Mouse (Mus musculus) embryonic facial prominence, embryonic 10.5 days (tissue): ENCODE measurements at regions not wholly inside any gene's neighbourhood (a gene's known extent, or its start where the extent isn't known, plus 50 kb on each side); places are given as distances from the start of the nearest gene placed in this dataset.
"Not testable (repeated sequence)": the region's sequence is repeated elsewhere in the genome, so short reads cannot be mapped to it uniquely, and the experiment has no call there.

Experiments
- DNase-seq: peaks from one replicate; pipeline ENCODE4 v3.0.0-alpha.2; 2017; ENCODE audit warnings: low spot score
- H3K27ac ChIP-seq: fragments of 300-500 bp; sonication (generic); replicated peaks from 2 replicates; pipeline ENCODE4 v1.5.1; 2016; ENCODE audit warnings: mild to moderate bottlenecking
- H3K27me3 ChIP-seq: fragments of 300-500 bp; sonication (generic); replicated peaks from 2 replicates; pipeline ENCODE4 v1.6.1; 2016; ENCODE audit warnings: low read depth, mild to moderate bottlenecking; ENCODE audit not compliant: poor library complexity, severe bottlenecking
- H3K36me3 ChIP-seq: fragments of 300-500 bp; sonication (generic); replicated peaks from 2 replicates; pipeline ENCODE4 v1.6.1; 2016; ENCODE audit warnings: mild to moderate bottlenecking, moderate library complexity
- H3K4me1 ChIP-seq: fragments of 300-500 bp; sonication (generic); 2 replicates; pipeline ENCODE4 v1.6.1; 2016
- H3K4me3 ChIP-seq: fragments of 300-500 bp; sonication (generic); 2 replicates; pipeline ENCODE4 v1.5.1; 2016; ENCODE audit warnings: mild to moderate bottlenecking, moderate library complexity
- H3K9me3 ChIP-seq: fragments of 300-500 bp; sonication (generic); 2 replicates; pipeline ENCODE4 v1.6.1; 2016; ENCODE audit warnings: mild to moderate bottlenecking
- WGBS: fragments of 180-500 bp; shearing (Covaris S2); methylation state at CpG from one replicate; pipeline ENCODE4 v1.1.7; 2016; 5-methylcytosine and 5-hydroxymethylcytosine counted together

DNA sequence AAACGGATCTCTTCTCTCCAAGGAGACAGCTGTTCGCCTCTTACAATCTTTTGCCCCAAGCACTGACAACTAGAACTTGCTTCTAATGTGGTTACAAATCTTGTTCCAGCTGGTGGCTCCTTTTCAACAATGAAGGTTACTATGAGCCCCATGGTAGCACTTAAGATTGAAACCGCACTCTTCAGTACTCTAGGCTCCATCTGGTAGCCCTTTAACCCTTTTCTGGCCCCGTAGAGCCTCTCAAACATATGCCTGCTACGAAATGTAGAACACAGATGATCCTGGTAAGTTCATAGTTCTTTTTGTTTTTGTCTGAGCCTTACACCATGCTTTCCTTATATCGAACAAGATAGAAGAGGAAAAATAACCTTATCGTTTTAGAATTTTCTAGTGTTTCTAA is 558.2 kb downstream of the Isl1 start:
- H3K36me3 ChIP-seq: no peaks in the 10 kb centered on the region
- no peak overlapping the region for H3K4me3 ChIP-seq
- H3K4me1 ChIP-seq: no peaks in the 10 kb centered on the region
- no peaks in the 10 kb centered on the region for H3K27me3 ChIP-seq
- H3K9me3 ChIP-seq: no peaks in the 10 kb centered on the region
- no peak for DNase-seq
- H3K27ac ChIP-seq: no peak overlapping the region
- 57% methylated on average over 7 of the region's 7 CpGs for WGBS

DNA sequence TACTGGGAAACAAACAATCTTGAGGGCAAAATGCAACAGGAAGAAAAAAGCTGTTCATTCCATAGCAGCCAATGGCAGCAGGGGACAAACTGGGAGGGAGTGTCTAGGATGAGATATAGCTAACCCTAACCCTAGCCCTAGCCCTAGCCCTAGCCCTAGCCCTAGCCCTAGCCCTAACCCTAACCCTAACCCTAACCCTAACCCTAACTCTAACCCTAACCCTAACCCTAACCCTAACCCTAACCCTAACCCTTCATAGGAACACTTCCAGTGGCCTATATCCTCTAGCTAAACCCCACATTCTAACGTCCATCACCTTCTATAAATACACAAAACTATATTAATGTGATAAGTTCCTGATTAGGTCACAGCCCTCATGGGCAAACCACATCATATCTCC is 567.4 kb downstream of the Isl1 start:
- H3K4me3 ChIP-seq, H3K9me3 ChIP-seq, H3K27ac ChIP-seq, DNase-seq, H3K36me3 ChIP-seq, H3K27me3 ChIP-seq, H3K4me1 ChIP-seq: not testable (repeated sequence)
- 75% methylated on average over 1 of the region's 1 CpGs for WGBS

DNA sequence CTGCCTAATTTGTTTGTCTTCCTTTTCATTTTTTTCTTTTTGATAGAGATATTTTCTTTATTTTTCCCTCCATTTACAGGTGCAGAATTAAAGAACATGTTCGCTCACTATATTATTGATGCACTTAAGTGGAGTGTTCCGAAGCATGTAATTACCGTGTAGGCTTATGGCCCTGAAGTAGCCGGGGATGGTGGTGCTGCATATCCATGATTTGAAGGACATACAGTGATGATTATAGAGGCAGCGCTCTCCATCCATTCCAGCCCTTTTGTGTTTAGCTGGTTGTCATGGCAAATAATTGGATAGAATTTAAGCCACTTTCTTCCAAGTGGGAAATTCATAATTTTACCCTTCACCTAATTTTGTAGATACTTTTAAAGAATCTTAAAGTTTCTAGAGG is 581.5 kb downstream of the Isl1 start:
- Histone ChIP-seq H3K36me3 (no peaks in the 10 kb centered on the region), H3K9me3 (no peaks in the 10 kb centered on the region), H3K27me3 (no peaks in the 10 kb centered on the region), H3K4me3 (no peak overlapping the region), H3K4me1 (0 out of 2 replicates have a peak, but pooled peaks cover 3% of the 10 kb centered on the region), H3K27ac (no peak overlapping the region)
- 81% methylated on average over 5 of the region's 5 CpGs for WGBS
- no peak for DNase-seq

DNA sequence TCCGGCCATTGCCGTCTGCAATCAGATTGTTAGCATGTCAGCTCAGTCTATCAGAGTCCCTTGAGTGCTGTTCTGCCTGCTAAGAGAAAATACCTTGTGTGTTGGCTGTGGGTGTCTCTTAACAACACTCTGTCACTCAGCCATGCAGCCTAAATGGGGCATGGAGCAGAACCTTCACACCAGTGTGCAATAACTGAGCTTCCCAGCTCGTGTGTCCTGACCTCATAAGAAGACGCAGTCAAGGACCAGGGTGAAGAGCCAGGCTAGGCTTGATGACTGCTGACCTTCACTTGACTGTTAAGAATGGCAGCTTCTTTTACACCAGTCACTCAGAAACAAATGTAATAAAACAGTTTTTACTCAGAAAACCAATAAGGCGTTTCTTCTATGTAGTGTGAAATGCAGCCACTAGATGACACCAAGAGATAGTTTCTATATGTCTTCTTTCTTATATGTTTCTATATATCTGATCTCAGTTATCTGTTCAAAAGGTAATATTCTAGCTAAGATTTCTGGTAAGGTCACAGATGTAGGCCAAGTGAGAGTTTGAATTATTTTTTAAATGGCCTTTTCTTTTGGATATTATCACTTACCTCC is 584.0 kb downstream of the Isl1 start:
- H3K27ac ChIP-seq: no peak overlapping the region
- no peaks in the 10 kb centered on the region for H3K9me3 ChIP-seq
- no peaks in the 10 kb centered on the region for H3K27me3 ChIP-seq
- H3K36me3 ChIP-seq: no peaks in the 10 kb centered on the region
- H3K4me3 ChIP-seq: no peak overlapping the region
- DNase-seq: no peak
- H3K4me1 ChIP-seq: peaks cover 3% of the 10 kb centered on the region; the same call in 1 of the 2 replicates
- WGBS: 57% methylated on average over 5 of the region's 5 CpGs

DNA sequence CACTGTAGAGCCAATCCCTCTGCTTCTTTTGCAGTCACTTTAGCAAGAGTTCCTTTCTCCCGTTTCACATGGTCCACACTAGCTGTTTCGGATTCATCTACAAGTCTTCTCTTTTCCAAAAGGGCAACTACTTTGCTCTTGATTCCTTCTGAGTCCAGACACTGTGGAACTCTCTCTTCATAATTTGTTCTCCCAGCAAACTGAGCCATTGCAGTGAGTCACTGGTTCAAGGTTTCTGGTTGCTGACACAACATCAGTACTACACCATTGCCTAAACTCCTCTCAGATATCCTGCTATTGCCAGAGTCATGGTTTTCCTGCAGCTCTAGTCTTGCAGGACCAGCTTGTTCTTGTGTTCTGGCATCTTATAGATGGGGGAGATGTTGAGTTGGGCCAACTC is 590.2 kb downstream of the Isl1 start:
- Histone ChIP-seq H3K4me1 (no peaks in the 10 kb centered on the region; the same call in 1 of the 2 replicates), H3K9me3 (no peaks in the 10 kb centered on the region), H3K36me3 (no peaks in the 10 kb centered on the region), H3K4me3 (no peak overlapping the region), H3K27ac (no peak overlapping the region), H3K27me3 (no peaks in the 10 kb centered on the region)
- 79% methylated on average over 2 of the region's 2 CpGs for WGBS
- DNase-seq: no peak

DNA sequence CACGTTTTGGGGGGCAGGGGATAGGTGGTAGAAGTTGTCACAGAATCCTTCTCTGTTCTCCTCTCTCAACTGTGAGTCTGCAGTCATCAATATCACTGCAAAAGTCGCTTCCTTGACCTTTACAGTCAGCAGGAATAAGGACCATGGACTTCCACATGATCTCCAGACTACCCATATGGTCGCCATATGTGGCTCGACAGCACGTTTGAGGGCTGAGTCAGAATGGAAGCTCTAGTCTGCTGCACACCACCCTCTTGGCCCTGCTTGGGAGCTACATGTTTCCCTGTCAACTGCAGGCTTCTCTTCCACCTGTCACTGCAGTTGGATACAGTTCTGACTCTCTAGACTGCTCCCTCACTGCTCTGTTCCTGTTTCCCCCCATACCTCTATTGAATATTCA is 590.6 kb downstream of the Isl1 start:
- H3K27me3 ChIP-seq: no peaks in the 10 kb centered on the region
- DNase-seq: peak; percentile 48

DNA sequence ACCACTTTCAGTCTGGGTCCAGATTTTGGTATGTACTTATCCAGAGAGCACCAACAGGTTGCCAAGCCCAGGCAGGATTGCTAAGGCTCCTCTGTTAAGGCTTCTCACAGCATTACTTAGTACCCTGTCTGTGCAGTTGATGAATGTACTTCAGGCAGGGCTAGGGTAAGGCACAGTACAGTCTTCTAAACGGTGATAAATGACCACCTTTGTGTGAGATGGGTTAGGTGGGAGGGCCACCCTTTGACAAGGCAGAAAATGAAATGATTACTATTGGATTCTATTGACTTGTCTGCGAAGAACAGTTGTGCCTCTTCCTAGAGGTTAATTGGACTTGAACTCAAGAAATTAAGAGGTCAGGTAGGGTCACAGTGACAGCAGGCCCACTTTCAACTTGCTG is 594.4 kb upstream of the Itga1 start:
- WGBS: 22% methylated on average over 2 of the region's 2 CpGs

More for the DNA sequence above, 590.6 kb downstream of the Isl1 start:
- H3K4me1 ChIP-seq: no peaks in the 10 kb centered on the region; the same call in 1 of the 2 replicates
- H3K9me3 ChIP-seq: no peaks in the 10 kb centered on the region
- WGBS: 50% methylated on average over 5 of the region's 5 CpGs
- no peaks in the 10 kb centered on the region for H3K36me3 ChIP-seq
- H3K4me3 ChIP-seq: no peak overlapping the region
- no peak overlapping the region for H3K27ac ChIP-seq

DNA sequence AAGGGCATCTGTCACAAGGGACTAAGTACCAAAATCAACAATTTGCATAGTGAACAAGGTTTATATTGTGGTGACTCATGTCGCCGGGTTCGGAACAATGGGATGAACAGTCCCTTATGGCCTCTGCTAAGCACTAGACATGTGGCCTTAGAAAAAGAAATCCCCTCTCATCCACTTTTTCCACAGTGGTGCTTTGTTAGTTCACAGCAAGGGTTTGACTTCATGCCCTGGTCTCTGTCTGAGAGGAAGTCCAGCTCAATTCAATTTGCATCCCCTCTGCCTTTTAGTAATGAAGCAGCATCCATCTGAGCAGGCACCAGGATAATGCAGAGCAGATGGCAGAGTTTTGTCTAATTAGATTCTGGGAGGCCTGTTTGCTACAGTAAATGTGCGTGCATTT is 585.7 kb upstream of the Itga1 start:
- WGBS: 10% methylated on average over 4 of the region's 4 CpGs
- H3K27me3 ChIP-seq: peaks cover 34% of the 10 kb centered on the region
- H3K27ac ChIP-seq: peak overlapping the region; percentile 40; the same call in 1 of the 2 replicates

More for the DNA sequence above, 594.4 kb upstream of the Itga1 start:
- Histone ChIP-seq H3K27ac (no peak overlapping the region), H3K4me1 (peaks cover 6% of the 10 kb centered on the region), H3K27me3 (peaks cover 14% of the 10 kb centered on the region; the same call in 1 of the 2 replicates), H3K36me3 (no peaks in the 10 kb centered on the region), H3K4me3 (no peak overlapping the region), H3K9me3 (no peaks in the 10 kb centered on the region)
- DNase-seq: no peak

DNA sequence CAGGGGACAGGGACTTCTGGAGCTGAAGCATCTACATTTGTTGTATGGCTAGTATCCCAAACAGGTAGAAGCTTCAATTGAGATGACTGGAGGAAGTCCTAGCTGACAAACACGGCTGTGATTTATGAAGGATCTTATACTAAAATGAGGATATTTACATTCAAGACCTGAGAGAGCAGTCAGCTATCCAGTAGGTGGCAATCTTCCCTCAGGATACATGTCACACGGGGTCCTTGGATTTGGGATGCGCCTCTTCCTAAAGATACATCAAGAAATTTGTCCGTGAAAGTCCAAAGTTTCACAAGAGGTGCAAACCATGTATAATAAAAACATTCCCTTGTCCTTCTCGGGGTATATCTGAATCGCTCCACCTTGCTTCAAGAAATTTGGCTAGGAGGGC is 577.8 kb upstream of the Itga1 start:
- Histone ChIP-seq H3K36me3 (no peaks in the 10 kb centered on the region), H3K27me3 (peaks cover 32% of the 10 kb centered on the region), H3K27ac (no peak overlapping the region), H3K9me3 (no peaks in the 10 kb centered on the region), H3K4me3 (no peak overlapping the region), H3K4me1 (no peaks in the 10 kb centered on the region)
- 45% methylated on average over 6 of the region's 6 CpGs for WGBS
- peak; percentile 36 for DNase-seq

More for the DNA sequence above, 585.7 kb upstream of the Itga1 start:
- no peak overlapping the region for H3K4me3 ChIP-seq
- peak; percentile 45 for DNase-seq
- H3K36me3 ChIP-seq: no peaks in the 10 kb centered on the region
- H3K4me1 ChIP-seq: peaks cover 8% of the 10 kb centered on the region
- H3K9me3 ChIP-seq: no peaks in the 10 kb centered on the region

DNA sequence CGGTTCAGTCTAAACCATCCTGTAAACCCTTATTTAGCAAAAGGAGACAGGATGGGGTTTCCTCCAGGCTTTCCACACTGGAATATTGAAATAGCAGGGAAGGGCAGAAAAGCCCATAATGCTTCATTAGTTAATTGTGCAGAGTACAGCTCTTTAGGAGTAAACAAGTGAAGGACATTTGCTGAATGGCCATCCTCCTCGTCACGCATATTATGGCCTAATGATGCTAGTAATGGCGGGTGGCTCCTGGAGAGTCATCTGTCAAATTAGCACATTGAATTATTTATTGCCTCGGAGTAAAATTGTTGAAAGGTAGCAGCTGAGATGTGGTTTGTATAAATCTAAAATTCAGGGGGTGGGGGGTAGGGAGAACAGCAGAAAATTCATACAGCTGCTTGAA is 575.1 kb upstream of the Itga1 start:
- no peak overlapping the region for H3K27ac ChIP-seq
- peaks cover 18% of the 10 kb centered on the region for H3K27me3 ChIP-seq
- H3K4me1 ChIP-seq: no peaks in the 10 kb centered on the region; the same call in 1 of the 2 replicates
- WGBS: 74% methylated on average over 5 of the region's 5 CpGs
- no peaks in the 10 kb centered on the region for H3K9me3 ChIP-seq
- no peak overlapping the region for H3K4me3 ChIP-seq
- DNase-seq: no peak
- no peaks in the 10 kb centered on the region for H3K36me3 ChIP-seq

DNA sequence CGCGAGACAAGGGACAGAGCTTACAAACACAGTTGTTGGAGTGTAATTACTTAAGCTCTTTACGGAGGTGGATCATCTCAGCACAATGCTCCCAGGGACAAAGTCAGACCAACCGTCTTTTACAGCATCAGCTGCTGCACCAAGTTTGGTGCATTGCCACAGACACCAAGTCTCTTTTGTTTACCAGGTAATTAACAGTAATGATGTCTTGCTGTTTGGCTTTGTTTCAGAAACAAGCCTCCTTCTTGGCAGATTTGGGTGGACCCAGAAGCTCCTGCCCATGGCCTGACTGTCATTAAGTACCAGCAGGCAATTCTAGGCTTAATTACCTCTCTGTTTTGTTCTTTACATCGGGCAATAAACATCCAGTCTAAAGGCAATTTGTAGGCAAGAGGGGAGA is 572.0 kb upstream of the Itga1 start:
- H3K36me3 ChIP-seq: no peaks in the 10 kb centered on the region
- no peak for DNase-seq
- no peaks in the 10 kb centered on the region for H3K9me3 ChIP-seq
- H3K27ac ChIP-seq: no peak overlapping the region
- no peak overlapping the region for H3K4me3 ChIP-seq
- H3K4me1 ChIP-seq: no peaks in the 10 kb centered on the region; the same call in 1 of the 2 replicates
- H3K27me3 ChIP-seq: peaks cover 5% of the 10 kb centered on the region
- WGBS: 19% methylated on average over 5 of the region's 5 CpGs

DNA sequence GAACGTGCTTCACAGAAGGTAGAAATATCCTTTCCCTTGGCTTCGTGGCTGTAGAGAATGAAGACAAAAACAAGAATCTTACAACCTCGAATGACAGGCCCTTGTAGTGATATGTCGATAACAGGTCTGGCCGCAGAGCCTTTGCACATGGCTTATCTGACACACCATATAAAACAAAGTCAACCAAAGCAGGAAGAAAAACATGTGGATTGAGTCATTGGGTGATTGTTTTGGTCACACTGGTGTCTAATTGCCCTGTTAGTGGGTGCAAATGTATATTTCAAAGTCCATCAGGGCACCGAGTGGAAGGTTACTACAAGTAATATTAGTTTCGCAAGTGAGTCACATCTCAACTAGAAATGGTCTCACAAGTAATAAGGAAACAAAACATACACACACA is 569.9 kb upstream of the Itga1 start:
- H3K9me3 ChIP-seq: no peaks in the 10 kb centered on the region
- no peak overlapping the region for H3K27ac ChIP-seq
- H3K4me3 ChIP-seq: no peak overlapping the region
- WGBS: 89% methylated on average over 7 of the region's 7 CpGs
- H3K27me3 ChIP-seq: no peaks in the 10 kb centered on the region
- DNase-seq: no peak
- H3K4me1 ChIP-seq: no peaks in the 10 kb centered on the region; the same call in 1 of the 2 replicates
- no peaks in the 10 kb centered on the region for H3K36me3 ChIP-seq

DNA sequence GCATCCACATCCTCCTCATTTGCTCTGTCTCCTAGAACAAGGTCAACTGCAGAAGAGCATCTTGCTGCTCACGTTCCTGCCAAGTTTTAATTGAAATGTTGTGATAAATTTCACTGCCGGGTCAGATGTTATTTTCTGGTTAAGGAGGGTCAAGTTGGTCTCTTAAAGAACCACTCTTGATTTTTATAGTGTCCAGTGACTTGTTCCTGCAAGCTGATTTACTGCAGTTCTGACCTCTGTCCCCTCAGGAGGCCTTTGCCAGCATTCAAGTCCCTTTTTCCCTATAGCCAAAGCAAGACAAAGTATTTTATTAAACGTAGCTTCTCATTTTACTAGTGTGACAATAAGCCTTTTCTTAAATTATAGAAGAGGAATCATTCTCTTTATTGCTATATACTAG is 567.8 kb upstream of the Itga1 start:
- Histone ChIP-seq H3K27me3 (no peaks in the 10 kb centered on the region), H3K36me3 (no peaks in the 10 kb centered on the region), H3K9me3 (no peaks in the 10 kb centered on the region), H3K4me3 (no peak overlapping the region), H3K27ac (no peak overlapping the region), H3K4me1 (no peaks in the 10 kb centered on the region; the same call in 1 of the 2 replicates)
- no peak for DNase-seq
- 62% methylated on average over 3 of the region's 3 CpGs for WGBS
